Mouse (Mus musculus) bone marrow macrophage, adult 2 months (primary cell): ENCODE measurements around the gene Kif1c. TPM values are rescaled to one million over a fixed set of nuclear protein-coding genes. Genes with fewer than 3 reads are reported as not detected.

Experiments
- H3K27ac ChIP-seq: 2 replicates; pipeline ENCODE4 v1.5.1; 2012; ENCODE audit warnings: low read depth, low read length; ENCODE audit not compliant: insufficient read depth
- H3K4me1 ChIP-seq: 2 replicates; pipeline ENCODE4 v1.6.1; 2012; ENCODE audit warnings: low read length; ENCODE audit not compliant: control insufficient read depth, insufficient read depth
- H3K4me3 ChIP-seq: 2 replicates; pipeline ENCODE4 v1.5.1; 2012; ENCODE audit warnings: mild to moderate bottlenecking, low read length, moderate library complexity; ENCODE audit not compliant: insufficient read depth
- CTCF ChIP-seq: IDR thresholded peaks from 2 replicates; pipeline ENCODE4 v1.5.1; 2012; ENCODE audit warnings: low read depth, mild to moderate bottlenecking, low read length, moderate library complexity
- POLR2A ChIP-seq: IDR thresholded peaks from 2 replicates; pipeline ENCODE4 v1.6.1; 2012; ENCODE audit warnings: mild to moderate bottlenecking, low read depth, low read length, borderline replicate concordance
- polyA plus RNA-seq: library from polyadenylated mRNA; stranded (reverse); fragments of >200 nt; gene quantifications from 2 replicates; pipeline ENCODE4 v1.2.4, GENCODE M21; 2012; ENCODE audit not compliant: missing spikeins, insufficient read depth, insufficient read length

Kif1c gene
- 56.2 and 57.9 TPM in 2 replicates for polyA plus RNA-seq

DNA sequence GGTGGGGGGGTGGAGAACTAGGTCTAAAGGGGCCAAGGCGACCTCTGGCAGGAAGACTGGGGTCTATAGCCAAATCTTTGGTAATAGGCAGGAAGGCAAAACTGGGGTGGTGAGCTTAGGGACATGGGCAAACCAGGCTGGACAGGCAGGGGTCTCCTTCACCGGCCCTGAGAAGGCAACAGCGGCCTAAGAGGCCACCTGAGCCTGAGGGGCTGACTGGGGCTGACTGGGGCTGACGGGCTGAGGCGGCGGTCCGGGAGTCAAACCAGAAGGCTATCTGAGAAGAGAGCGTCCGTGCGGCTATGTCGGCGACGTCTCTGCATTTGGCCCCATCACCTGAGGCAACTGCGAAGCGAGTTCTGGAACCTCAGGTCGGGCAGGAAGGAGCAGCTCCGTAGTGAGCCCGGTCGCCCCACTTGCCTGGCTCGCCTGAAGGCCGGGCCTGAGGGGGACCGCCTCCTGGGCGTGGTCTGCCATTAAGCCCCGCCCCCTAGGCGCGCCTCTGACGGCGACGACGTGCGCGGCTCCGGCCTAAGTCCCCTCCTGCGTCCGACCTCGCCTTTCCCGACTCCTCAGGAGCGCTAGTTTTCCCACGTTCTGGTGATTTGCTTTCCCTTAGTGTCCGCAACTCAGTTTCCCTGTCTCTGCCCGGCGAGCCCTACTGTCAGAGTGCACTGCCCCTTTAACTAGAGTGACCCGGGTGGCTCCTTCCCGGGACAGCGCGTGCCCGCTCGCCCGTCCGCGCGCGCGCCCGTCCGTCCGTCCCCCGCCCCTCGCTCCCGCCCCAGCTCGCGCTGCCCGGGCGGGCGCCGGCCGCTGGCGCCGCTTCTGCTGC, at the start of gene Kif1c, which contains the start of gene Inca1:
TSS of gene Kif1c (plus strand) at position 827 of the 835 bp plus-strand sequence.
TSS of gene Inca1 (minus strand) at position 434 of the 835 bp plus-strand sequence.
- Histone ChIP-seq H3K4me3 (peak within 1 kb of the TSS; percentile 86), H3K4me1 (peaks cover 15% of the 10 kb centered on the region), H3K27ac (peak within 1 kb of the TSS; percentile 90)
- TF ChIP-seq CTCF (no peak), POLR2A (no peak)

GRCm38 (mm10) chr11:70651391-70651790, 49.0 kb upstream of the Kif1c start:
- H3K27ac ChIP-seq, result peak overlapping the region; percentile 99
- peak overlapping the region; percentile 100 for H3K4me3 ChIP-seq
- no peak for TF ChIP-seq CTCF
- no peak for TF ChIP-seq POLR2A
- peaks cover 20% of the 10 kb centered on the region for H3K4me1 ChIP-seq

GRCm38 (mm10) chr11:70652029-70652883, 48.1 kb upstream of the Kif1c start:
- TF ChIP-seq CTCF (no peak), POLR2A (no peak)
- H3K4me3 ChIP-seq, result peak overlapping the region; percentile 100
- peaks cover 27% of the 10 kb centered on the region for H3K4me1 ChIP-seq
- peak overlapping the region; percentile 99 for H3K27ac ChIP-seq

- H3K4me1 ChIP-seq, result peaks cover 34% of the 10 kb centered on the region
- H3K4me3 ChIP-seq, result peak overlapping the region; percentile 100
- TF ChIP-seq CTCF (no peak), POLR2A (no peak)
- H3K27ac ChIP-seq, result peak overlapping the region; percentile 99
Observed at GRCm38 (mm10) chr11:70652884-70653344, 47.4 kb upstream of the Kif1c start.

GRCm38 (mm10) chr11:70653345-70654197, 46.8 kb upstream of the Kif1c start:
- Histone ChIP-seq H3K4me1 (peaks cover 40% of the 10 kb centered on the region), H3K4me3 (peak overlapping the region; percentile 100), H3K27ac (peak overlapping the region; percentile 99)
- TF ChIP-seq CTCF (no peak), POLR2A (peak; percentile 51; the same call in 1 of the 2 replicates)

GRCm38 (mm10) chr11:70654198-70654922, 46.0 kb upstream of the Kif1c start, which contains the start of gene Pfn1:
TSS of gene Pfn1 (minus strand) at chr11:70654644.
- Histone ChIP-seq H3K4me3 (peak within 1 kb of the TSS; percentile 100), H3K27ac (peak within 1 kb of the TSS; percentile 99), H3K4me1 (peaks cover 42% of the 10 kb centered on the region)
- TF ChIP-seq POLR2A (no peak; the same call in 1 of the 2 replicates), CTCF (no peak)

DNA sequence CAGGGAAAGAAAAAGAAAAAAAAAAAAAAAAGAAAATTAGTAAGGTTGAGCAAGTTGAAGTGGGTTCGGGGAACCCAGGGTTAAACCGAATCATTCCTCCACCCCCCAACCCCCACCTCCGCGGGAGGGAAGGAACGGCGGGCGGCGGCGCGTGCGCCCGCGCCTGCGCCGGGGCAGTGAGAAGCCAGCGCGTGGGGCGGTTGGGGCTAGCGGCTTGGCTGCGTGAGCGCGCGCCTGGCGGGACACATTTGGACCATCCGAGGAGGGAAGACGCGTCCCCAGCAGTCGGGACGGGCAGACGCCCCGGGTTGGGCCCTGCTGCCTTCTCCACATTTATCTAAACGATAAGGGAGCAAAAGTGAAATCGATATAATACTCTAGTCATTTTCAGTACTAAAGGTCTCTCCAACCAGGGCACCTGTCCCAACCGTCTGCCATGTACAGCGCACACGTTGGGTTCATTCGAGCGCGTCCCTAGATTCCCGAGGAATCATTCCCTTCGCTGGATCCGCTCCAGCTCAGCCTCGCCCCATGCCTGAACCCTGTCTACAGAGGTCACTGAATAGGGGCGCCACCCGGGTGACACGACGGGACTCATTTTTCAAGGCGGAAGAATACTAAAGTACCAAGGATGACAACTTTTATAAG, 45.3 kb upstream of the Kif1c start:
- Histone ChIP-seq H3K4me1 (peaks cover 40% of the 10 kb centered on the region), H3K27ac (peak overlapping the region; percentile 97), H3K4me3 (peak overlapping the region; percentile 84)
- TF ChIP-seq POLR2A (no peak), CTCF (no peak)
